Mouse (Mus musculus) G1E (cell line): ENCODE data around the gene Ptpn11.

Experiments used
- CTCF ChIP-seq: IDR thresholded peaks from 2 replicates; pipeline ENCODE4 v1.5.1; 2012; ENCODE audit warnings: low read depth, low read length, inconsistent platforms, mixed read lengths
- POLR2AphosphoS5 ChIP-seq: IDR thresholded peaks from 2 replicates; pipeline ENCODE4 v1.6.1; 2012; ENCODE audit warnings: low read depth, low read length, inconsistent platforms; ENCODE audit not compliant: insufficient replicate concordance
- TAL1 ChIP-seq: conservative IDR thresholded peaks from 2 replicates; pipeline ENCODE4 v1.6.1; 2012; ENCODE audit warnings: low read depth, low read length, inconsistent platforms, mixed read lengths

DNA sequence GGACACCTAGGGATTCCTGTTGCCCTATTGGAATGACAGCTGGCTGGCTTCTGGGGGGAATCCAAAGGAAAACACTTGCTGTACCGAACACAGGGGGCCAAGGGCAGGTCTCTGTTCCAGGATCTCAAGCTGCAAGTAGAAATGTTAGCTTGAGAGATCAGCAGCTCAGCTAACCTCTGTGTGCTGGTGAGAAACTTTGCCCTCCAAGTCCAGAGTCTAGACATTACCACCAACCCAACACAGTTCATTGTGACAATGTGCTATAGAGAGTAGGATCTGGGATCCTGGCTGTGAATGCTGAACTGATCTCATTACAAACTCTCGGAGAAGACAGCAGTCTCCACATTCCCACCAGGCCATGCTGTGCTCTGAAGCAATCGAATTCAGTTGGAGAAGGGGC, 59.4 kb downstream of the Ptpn11 start:
- TF ChIP-seq CTCF (no peak), POLR2AphosphoS5 (no peak), TAL1 (no peak)
